Mouse (Mus musculus): ENCODE measurements around the gene Mindy2. TPM values are rescaled to one million over a fixed set of nuclear protein-coding genes. Genes with fewer than 3 reads are reported as not detected.

The Mindy2 gene
- polyA plus RNA-seq, 1 experiment, result 4.0 TPM

DNA sequence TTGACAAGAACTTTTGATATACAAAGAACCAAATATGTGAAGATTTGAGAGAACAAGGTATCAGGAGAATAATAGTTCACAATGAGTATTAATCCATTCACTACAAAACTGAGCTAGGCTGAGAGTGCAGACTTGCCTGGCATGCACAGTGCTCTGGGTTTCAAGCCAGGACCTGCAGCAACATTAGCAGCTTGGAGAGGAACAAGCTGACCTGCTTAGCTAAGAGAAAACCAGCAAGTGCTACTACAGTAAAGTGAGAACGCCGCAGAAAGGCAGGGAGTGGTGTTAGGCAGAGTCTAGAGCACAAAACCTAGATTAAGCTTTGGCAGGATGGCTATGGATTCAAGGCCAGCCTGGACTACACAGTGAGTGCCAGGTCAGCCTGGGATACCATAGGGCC is 27.3 kb downstream of the Mindy2 start:
- Histone ChIP-seq H3K9me3 (replicated peaks; ENCODE audit: control insufficient read depth, insufficient read depth, low read length, poor library complexity, severe bottlenecking) (no peaks in the 10 kb centered on the region), H3K4me1 (ENCODE audit: control insufficient read depth, insufficient read depth, low read length) (no peaks in the 10 kb centered on the region), H3K27ac (ENCODE audit: insufficient read depth, low read length) (no peak overlapping the region)

DNA sequence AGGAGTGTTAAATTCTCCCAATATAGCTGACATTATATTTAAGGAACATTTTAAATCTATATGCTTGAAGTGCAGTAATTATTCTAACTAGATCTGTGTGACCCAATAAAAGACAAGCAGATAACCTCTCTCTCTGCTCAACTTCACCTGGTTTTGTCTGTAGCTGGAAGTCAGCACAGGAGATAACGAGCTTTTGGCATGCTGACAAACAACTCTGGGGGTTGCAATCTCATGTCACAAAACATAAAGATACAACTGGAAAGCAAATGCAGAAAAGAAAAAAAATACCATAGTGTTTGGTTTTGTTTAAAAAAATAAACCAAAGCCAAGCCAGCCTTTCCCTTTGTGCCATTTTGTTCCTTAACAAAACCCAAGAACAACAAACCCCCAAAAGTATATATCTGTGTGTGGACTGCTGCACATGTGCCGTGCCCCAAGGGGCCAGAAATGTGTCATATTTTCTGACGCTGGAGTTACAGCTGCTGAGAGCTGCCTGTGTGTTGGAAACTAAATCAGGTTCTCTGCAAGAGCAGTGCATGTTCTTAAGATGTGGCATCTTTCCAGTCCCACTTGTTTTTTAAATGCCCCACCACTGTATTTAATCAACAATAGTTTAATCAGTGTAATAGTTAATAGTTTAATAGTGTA is 45.8 kb downstream of the Mindy2 start:
- no peak for TF ChIP-seq CTCF (IDR thresholded peaks at IDR 0.05; ENCODE audit: low read depth, low read length)
- TF ChIP-seq POLR2A (IDR thresholded peaks at IDR 0.05; ENCODE audit: insufficient read depth, low read length), result no peak
- TF ChIP-seq EP300 (IDR thresholded peaks at IDR 0.05; ENCODE audit: insufficient read depth, low read depth, low read length), result no peak
- Histone ChIP-seq H3K36me3 (ENCODE audit: control insufficient read depth, insufficient read depth, low read length, poor library complexity, severe bottlenecking) (no peaks in the 10 kb centered on the region; the same call in 1 of the 2 replicates), H3K9me3 (replicated peaks; ENCODE audit: control insufficient read depth, insufficient read depth, low read length, poor library complexity, severe bottlenecking) (no peaks in the 10 kb centered on the region), H3K27me3 (ENCODE audit: control insufficient read depth, insufficient read depth, low read length, poor library complexity, severe bottlenecking) (no peaks in the 10 kb centered on the region), H3K4me1 (ENCODE audit: control insufficient read depth, insufficient read depth, low read length) (no peaks in the 10 kb centered on the region), H3K27ac (ENCODE audit: insufficient read depth, low read length) (no peak overlapping the region), H3K9ac (ENCODE audit: low read depth, poor library complexity, severe bottlenecking) (no peak overlapping the region), H3K4me3 (ENCODE audit: low read depth, low read length) (no peak overlapping the region)

More for the DNA sequence above, 27.3 kb downstream of the Mindy2 start:
- H3K4me3 ChIP-seq (ENCODE audit: low read depth, low read length), result no peak overlapping the region
- H3K27me3 ChIP-seq (ENCODE audit: control insufficient read depth, insufficient read depth, low read length, poor library complexity, severe bottlenecking), result no peaks in the 10 kb centered on the region
- H3K9ac ChIP-seq (ENCODE audit: low read depth, poor library complexity, severe bottlenecking), result no peak overlapping the region
- TF ChIP-seq CTCF (IDR thresholded peaks at IDR 0.05; ENCODE audit: low read depth, low read length) (no peak), POLR2A (IDR thresholded peaks at IDR 0.05; ENCODE audit: insufficient read depth, low read length) (no peak), EP300 (IDR thresholded peaks at IDR 0.05; ENCODE audit: insufficient read depth, low read depth, low read length) (no peak)
- no peaks in the 10 kb centered on the region for H3K36me3 ChIP-seq (ENCODE audit: control insufficient read depth, insufficient read depth, low read length, poor library complexity, severe bottlenecking)

DNA sequence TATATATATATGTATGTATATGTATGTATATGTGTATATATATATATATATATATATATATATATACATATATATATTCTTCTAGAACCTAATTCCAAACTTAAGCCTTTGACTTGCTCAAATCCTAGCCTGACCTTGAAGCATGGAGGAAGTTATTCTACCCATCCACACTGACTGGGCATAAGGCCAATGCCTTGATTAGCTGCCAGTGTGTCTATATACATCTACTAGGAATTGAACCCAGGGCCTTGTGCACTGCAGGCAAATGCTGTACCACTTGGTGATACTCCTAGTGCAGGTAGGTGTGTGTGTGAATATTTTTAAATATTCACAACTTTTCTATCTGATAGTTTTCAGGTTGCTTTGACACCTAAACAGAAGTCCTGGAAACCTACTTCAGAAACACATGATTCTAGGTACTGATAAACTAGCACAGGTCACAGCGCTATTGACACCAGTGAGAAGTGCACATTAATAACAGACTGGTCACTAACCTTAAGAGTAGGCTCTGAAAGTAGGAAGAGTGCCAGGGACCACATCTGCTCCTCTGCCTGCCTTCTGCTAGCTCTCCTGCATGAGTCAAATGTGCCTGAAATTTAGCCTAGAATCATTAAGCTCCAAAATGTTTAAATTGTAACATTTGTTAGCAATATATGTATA is 54.7 kb downstream of the Mindy2 start:
- Histone ChIP-seq H3K27ac (ENCODE audit: insufficient read depth, low read length) (no peak overlapping the region), H3K36me3 (ENCODE audit: control insufficient read depth, insufficient read depth, low read length, poor library complexity, severe bottlenecking) (no peaks in the 10 kb centered on the region; the same call in 1 of the 2 replicates), H3K4me1 (ENCODE audit: control insufficient read depth, insufficient read depth, low read length) (no peaks in the 10 kb centered on the region), H3K27me3 (ENCODE audit: control insufficient read depth, insufficient read depth, low read length, poor library complexity, severe bottlenecking) (no peaks in the 10 kb centered on the region), H3K9ac (ENCODE audit: low read depth, poor library complexity, severe bottlenecking) (no peak overlapping the region), H3K9me3 (replicated peaks; ENCODE audit: control insufficient read depth, insufficient read depth, low read length, poor library complexity, severe bottlenecking) (no peaks in the 10 kb centered on the region), H3K4me3 (ENCODE audit: low read depth, low read length) (no peak overlapping the region)
- TF ChIP-seq POLR2A (IDR thresholded peaks at IDR 0.05; ENCODE audit: insufficient read depth, low read length) (no peak), EP300 (IDR thresholded peaks at IDR 0.05; ENCODE audit: insufficient read depth, low read depth, low read length) (no peak), CTCF (IDR thresholded peaks at IDR 0.05; ENCODE audit: low read depth, low read length) (no peak)

DNA sequence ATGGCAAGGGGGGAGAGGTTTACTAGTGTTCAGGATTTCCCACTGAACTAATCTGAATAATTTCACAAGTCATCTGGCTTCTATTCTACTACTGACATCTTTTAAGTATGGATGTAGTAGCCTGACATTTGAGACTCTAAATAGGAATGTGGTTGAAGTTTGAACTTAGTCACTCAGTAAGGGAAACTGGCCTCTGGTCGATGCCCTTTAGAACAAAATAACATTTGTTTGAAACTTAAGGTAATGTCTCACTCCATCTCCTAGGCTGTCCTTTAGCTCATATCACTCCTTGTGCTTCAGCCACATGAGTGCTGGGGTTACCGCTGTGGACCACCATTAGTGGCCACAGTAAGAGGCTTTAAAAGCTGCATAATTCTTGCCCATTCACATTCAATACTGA is 58.7 kb downstream of the Mindy2 start:
- H3K27ac ChIP-seq (ENCODE audit: insufficient read depth, low read length), result no peak overlapping the region
- TF ChIP-seq POLR2A (IDR thresholded peaks at IDR 0.05; ENCODE audit: insufficient read depth, low read length) (no peak), EP300 (IDR thresholded peaks at IDR 0.05; ENCODE audit: insufficient read depth, low read depth, low read length) (no peak), CTCF (IDR thresholded peaks at IDR 0.05; ENCODE audit: low read depth, low read length) (no peak)
- H3K4me3 ChIP-seq (ENCODE audit: low read depth, low read length), result no peak overlapping the region
- no peaks in the 10 kb centered on the region; the same call in 1 of the 2 replicates for H3K36me3 ChIP-seq (ENCODE audit: control insufficient read depth, insufficient read depth, low read length, poor library complexity, severe bottlenecking)
- no peak overlapping the region for H3K9ac ChIP-seq (ENCODE audit: low read depth, poor library complexity, severe bottlenecking)
- no peaks in the 10 kb centered on the region for H3K27me3 ChIP-seq (ENCODE audit: control insufficient read depth, insufficient read depth, low read length, poor library complexity, severe bottlenecking)
- no peaks in the 10 kb centered on the region for H3K9me3 ChIP-seq (replicated peaks; ENCODE audit: control insufficient read depth, insufficient read depth, low read length, poor library complexity, severe bottlenecking)
- H3K4me1 ChIP-seq (ENCODE audit: control insufficient read depth, insufficient read depth, low read length), result no peaks in the 10 kb centered on the region

DNA sequence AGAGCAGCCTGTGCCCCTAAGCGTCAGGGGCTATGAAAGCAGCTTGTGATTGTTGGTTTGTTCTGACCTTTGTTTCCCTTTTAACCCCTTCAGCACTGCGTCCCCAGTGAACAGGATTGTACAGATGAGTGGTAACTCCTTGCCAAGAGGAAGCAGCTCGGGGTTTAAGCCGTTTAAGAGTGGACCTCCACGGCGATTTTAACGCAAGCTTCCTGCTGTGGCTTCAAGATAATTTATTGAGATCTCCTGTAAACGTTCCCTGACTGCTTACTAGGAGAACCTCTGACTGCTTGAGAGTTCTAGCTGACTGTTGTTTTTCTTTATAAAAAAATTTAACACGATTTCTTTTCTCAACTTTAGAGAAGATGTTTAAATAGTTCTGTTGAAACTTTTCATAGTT is 65.5 kb downstream of the Mindy2 start:
- peaks cover 62% of the 10 kb centered on the region for H3K36me3 ChIP-seq (ENCODE audit: control insufficient read depth, insufficient read depth, low read length, poor library complexity, severe bottlenecking)
- H3K9ac ChIP-seq (ENCODE audit: low read depth, poor library complexity, severe bottlenecking), result no peak overlapping the region

GRCm38 (mm10) chr9:70590775-70591174 is 66.2 kb downstream of the Mindy2 start:
- Histone ChIP-seq H3K9me3 (replicated peaks; ENCODE audit: control insufficient read depth, insufficient read depth, low read length, poor library complexity, severe bottlenecking) (no peaks in the 10 kb centered on the region), H3K9ac (ENCODE audit: low read depth, poor library complexity, severe bottlenecking) (no peak overlapping the region), H3K4me3 (ENCODE audit: low read depth, low read length) (no peak overlapping the region), H3K4me1 (ENCODE audit: control insufficient read depth, insufficient read depth, low read length) (no peaks in the 10 kb centered on the region), H3K27me3 (ENCODE audit: control insufficient read depth, insufficient read depth, low read length, poor library complexity, severe bottlenecking) (no peaks in the 10 kb centered on the region), H3K36me3 (ENCODE audit: control insufficient read depth, insufficient read depth, low read length, poor library complexity, severe bottlenecking) (peaks cover 69% of the 10 kb centered on the region), H3K27ac (ENCODE audit: insufficient read depth, low read length) (no peak overlapping the region)
- TF ChIP-seq CTCF (IDR thresholded peaks at IDR 0.05; ENCODE audit: low read depth, low read length) (no peak), POLR2A (IDR thresholded peaks at IDR 0.05; ENCODE audit: insufficient read depth, low read length) (no peak), EP300 (IDR thresholded peaks at IDR 0.05; ENCODE audit: insufficient read depth, low read depth, low read length) (no peak)

More for the DNA sequence above, 65.5 kb downstream of the Mindy2 start:
- Histone ChIP-seq H3K4me3 (ENCODE audit: low read depth, low read length) (no peak overlapping the region), H3K27ac (ENCODE audit: insufficient read depth, low read length) (no peak overlapping the region), H3K27me3 (ENCODE audit: control insufficient read depth, insufficient read depth, low read length, poor library complexity, severe bottlenecking) (no peaks in the 10 kb centered on the region), H3K9me3 (replicated peaks; ENCODE audit: control insufficient read depth, insufficient read depth, low read length, poor library complexity, severe bottlenecking) (no peaks in the 10 kb centered on the region), H3K4me1 (ENCODE audit: control insufficient read depth, insufficient read depth, low read length) (no peaks in the 10 kb centered on the region)
- TF ChIP-seq CTCF (IDR thresholded peaks at IDR 0.05; ENCODE audit: low read depth, low read length), result no peak
- TF ChIP-seq EP300 (IDR thresholded peaks at IDR 0.05; ENCODE audit: insufficient read depth, low read depth, low read length), result no peak
- TF ChIP-seq POLR2A (IDR thresholded peaks at IDR 0.05; ENCODE audit: insufficient read depth, low read length), result no peak
